Mouse (Mus musculus) erythroblast, adult 5-6 weeks (primary cell): Measurements from ENCODE around the gene Mpzl2. TPM values are rescaled to one million over a fixed set of nuclear protein-coding genes. Genes with fewer than 3 reads are reported as not detected.

ENCODE experiments used
- ATAC-seq: replicated peaks from 2 replicates; pipeline ENCODE4 v1.8.0; 2016; ENCODE audit warnings: moderate number of reproducible peaks, mild to moderate bottlenecking, moderate TSS enrichment, inconsistent platforms; ENCODE audit not compliant: poor library complexity, low FRiP score, severe bottlenecking
- total RNA-seq, 2 experiments: library from RNA; stranded (forward) in 1 of 2; stranded (reverse) in 1 of 2; fragments of 150-400 nt in 1 of 2; fragments of 200-764, 138-1000 nt in 1 of 2; gene quantifications; 2 replicates each; pipeline versions ENCODE4 v1.2.3 to v1.2.4; 2015 to 2017; ENCODE audit warnings: low replicate concordance in 2 of 2

Gene Mpzl2
- not detected in 2 replicates for total RNA-seq (2015; ENCODE audit: low replicate concordance)
- total RNA-seq (2017; ENCODE audit: low replicate concordance) = not detected in 2 replicates

GRCm38 (mm10) chr9:45039499-45039898, at the start of gene Mpzl2:
Mpzl2 (plus strand) TSS chr9:45039799.
- ATAC-seq = no peak

GRCm38 (mm10) chr9:44991821-44992220, 47.8 kb upstream of the Mpzl2 start:
- no peak for ATAC-seq

- ATAC-seq = no peak
These were observed 47.3 kb upstream of the Mpzl2 start for GRCm38 (mm10) chr9:44992271-44992670.

GRCm38 (mm10) chr9:44993268-44993667, 46.3 kb upstream of the Mpzl2 start:
- ATAC-seq = no peak

GRCm38 (mm10) chr9:44994962-44995361, 44.6 kb upstream of the Mpzl2 start:
- ATAC-seq = no peak

GRCm38 (mm10) chr9:44996590-44996989, 43.0 kb upstream of the Mpzl2 start:
- no peak for ATAC-seq

GRCm38 (mm10) chr9:44998138-44998537, 41.5 kb upstream of the Mpzl2 start:
- no peak for ATAC-seq

GRCm38 (mm10) chr9:44999171-44999570, 40.4 kb upstream of the Mpzl2 start:
- ATAC-seq = no peak

- ATAC-seq = no peak
These were observed 39.8 kb upstream of the Mpzl2 start for GRCm38 (mm10) chr9:44999776-45000175.

GRCm38 (mm10) chr9:45000249-45000648, 39.4 kb upstream of the Mpzl2 start:
- ATAC-seq = no peak

GRCm38 (mm10) chr9:45007404-45007803, 32.2 kb upstream of the Mpzl2 start:
- ATAC-seq = no peak

- ATAC-seq = no peak
These were observed 31.3 kb upstream of the Mpzl2 start for GRCm38 (mm10) chr9:45008342-45008741.

GRCm38 (mm10) chr9:45009180-45010078, 30.2 kb upstream of the Mpzl2 start, which contains the start of gene Cd3e:
Cd3e (minus strand) TSS chr9:45009627.
- ATAC-seq = no peak

- ATAC-seq = no peak
These were observed 29.1 kb upstream of the Mpzl2 start for GRCm38 (mm10) chr9:45010461-45010860.

GRCm38 (mm10) chr9:45011291-45011690, 28.3 kb upstream of the Mpzl2 start:
- ATAC-seq = no peak

- no peak for ATAC-seq
These were observed 24.7 kb upstream of the Mpzl2 start for GRCm38 (mm10) chr9:45014879-45015278.

GRCm38 (mm10) chr9:45015841-45016240, 23.8 kb upstream of the Mpzl2 start:
- ATAC-seq = no peak

GRCm38 (mm10) chr9:45018031-45018430, 21.6 kb upstream of the Mpzl2 start:
- ATAC-seq = no peak

GRCm38 (mm10) chr9:45022800-45023199, 16.8 kb upstream of the Mpzl2 start:
- ATAC-seq = 0 out of 2 replicates have a peak, but pooled peaks have one; percentile 76

- no peak for ATAC-seq
These were observed 16.0 kb upstream of the Mpzl2 start for GRCm38 (mm10) chr9:45023638-45024037.

- no peak for ATAC-seq
These were observed 15.4 kb upstream of the Mpzl2 start for GRCm38 (mm10) chr9:45024187-45024586.
